Mouse (Mus musculus) limb, embryonic 10.5 days (tissue): ENCODE results near the gene Gm21797. TPM values are rescaled to one million over a fixed set of nuclear protein-coding genes. Genes with fewer than 3 reads are reported as not detected.
"Not testable (repeated sequence)": the region's sequence is repeated elsewhere in the genome, so short reads cannot be mapped to it uniquely, and the experiment has no call there.

Experiments used
- DNase-seq: peaks from one replicate; pipeline ENCODE4 v3.0.0-alpha.2; 2017; ENCODE audit warnings: low spot score
- H3K27ac ChIP-seq: fragments of 300-500 bp; sonication (generic); 2 replicates; pipeline ENCODE4 v1.5.1; 2016; ENCODE audit warnings: mild to moderate bottlenecking
- H3K27me3 ChIP-seq: fragments of 300-500 bp; sonication (generic); 2 replicates; pipeline ENCODE4 v1.6.1; 2016; ENCODE audit warnings: low read depth, mild to moderate bottlenecking; ENCODE audit not compliant: poor library complexity, severe bottlenecking
- H3K36me3 ChIP-seq: fragments of 300-500 bp; sonication (generic); 2 replicates; pipeline ENCODE4 v1.6.1; 2016; ENCODE audit warnings: mild to moderate bottlenecking, moderate library complexity
- H3K4me1 ChIP-seq: fragments of 300-500 bp; sonication (generic); 2 replicates; pipeline ENCODE4 v1.6.1; 2016
- H3K4me3 ChIP-seq: fragments of 300-500 bp; sonication (generic); 2 replicates; pipeline ENCODE4 v1.5.1; 2016; ENCODE audit warnings: mild to moderate bottlenecking, moderate library complexity
- H3K9me3 ChIP-seq: fragments of 300-500 bp; sonication (generic); replicated peaks from 2 replicates; pipeline ENCODE4 v1.6.1; 2016; ENCODE audit warnings: mild to moderate bottlenecking
- WGBS: fragments of 180-500 bp; shearing (Covaris S2); methylation state at CpG from one replicate; pipeline ENCODE4 v1.1.7; 2016; 5-methylcytosine and 5-hydroxymethylcytosine counted together
- polyA plus RNA-seq: library from polyadenylated mRNA; unstranded; fragments of >200 nt; fragmentation: Nextera tagmentation; extraction: Ambion mirVana; gene quantifications from 2 replicates; pipeline ENCODE4 v1.2.1, GENCODE M21; 2016

The Gm21797 gene
- polyA plus RNA-seq, result not detected in 2 replicates

DNA sequence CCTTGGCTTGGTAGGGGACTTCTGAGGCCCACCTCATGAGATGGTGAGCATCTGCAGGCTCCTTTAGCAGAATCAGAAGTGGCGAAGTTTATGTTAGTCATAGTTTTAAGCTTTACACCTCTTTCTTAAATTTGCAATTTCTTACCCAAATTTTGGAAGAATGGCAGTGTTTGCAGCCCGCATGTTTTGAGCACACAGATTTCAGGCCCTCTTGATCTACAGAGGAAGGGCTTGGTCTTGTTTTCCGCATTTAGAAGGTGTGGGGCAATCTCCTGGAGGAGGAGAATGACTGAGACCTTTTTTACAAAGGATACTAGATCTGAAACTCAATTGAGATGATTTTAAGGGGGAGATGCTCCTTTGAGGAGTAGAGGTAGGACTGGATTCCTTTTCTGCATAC, at the start of gene Gm21797:
Gene Gm21797 (minus strand): TSS at position 101 of the 400 bp plus-strand sequence.
- H3K27me3 ChIP-seq, H3K9me3 ChIP-seq, DNase-seq, H3K36me3 ChIP-seq, H3K27ac ChIP-seq, H3K4me3 ChIP-seq, H3K4me1 ChIP-seq: not testable (repeated sequence)
- WGBS, result no CpG with 5 or more reads among the region's 3 CpGs

DNA sequence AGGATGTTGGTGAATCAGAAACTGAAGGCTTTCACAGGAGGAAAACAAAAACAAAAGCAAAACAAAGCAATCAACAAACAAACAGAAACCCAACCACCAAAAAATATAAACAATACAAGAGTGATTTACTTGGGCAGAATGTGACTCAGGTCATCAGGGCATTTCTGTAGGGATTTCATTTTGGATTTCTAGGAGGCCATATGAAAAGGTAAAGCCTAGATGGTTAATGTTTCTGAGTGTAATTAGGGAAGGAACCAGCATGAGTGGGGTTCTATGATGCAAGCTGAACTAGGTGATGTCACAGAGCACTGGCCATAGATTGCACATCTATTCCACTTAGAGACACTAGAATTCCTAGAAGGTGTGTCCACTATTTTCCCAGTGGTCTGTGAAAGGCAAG, 29.0 kb upstream of the Gm21797 start, which contains the start of gene Gm20795:
Gene Gm20795 (plus strand): TSS at position 301 of the 400 bp plus-strand sequence.
- H3K9me3 ChIP-seq, H3K4me1 ChIP-seq, H3K36me3 ChIP-seq, H3K4me3 ChIP-seq, DNase-seq, H3K27me3 ChIP-seq, H3K27ac ChIP-seq: not testable (repeated sequence)

Other genes with a start within 250 kb of the Gm21797 start
- gene Gm21852, start 123.8 kb downstream of the Gm21797 start, polyA plus RNA-seq, result not detected in 2 replicates
- not detected in 2 replicates for gene Gm20795, start 29.1 kb upstream of the Gm21797 start, polyA plus RNA-seq